Mouse (Mus musculus) liver, embryonic 11.5 days (tissue): ENCODE measurements at regions not wholly inside any gene's neighbourhood (a gene's known extent, or its start where the extent isn't known, plus 50 kb on each side); places are given as distances from the start of the nearest gene placed in this dataset.
A peak's percentile ranks its signal among the peaks of the same experiment; 100 is the strongest.

ENCODE experiments used
- ATAC-seq: fragments of 200-750 bp; cut with Nextera tagmentation; replicated peaks from 2 replicates; pipeline ENCODE4 v1.8.0; 2017; ENCODE audit warnings: moderate number of reproducible peaks, mild to moderate bottlenecking, moderate TSS enrichment, moderate library complexity; ENCODE audit not compliant: low FRiP score
- DNase-seq: peaks from one replicate; pipeline ENCODE4 v3.0.0-alpha.2; 2017; ENCODE audit warnings: low spot score
- H3K27ac ChIP-seq: fragments of 300-500 bp; sonication (generic); 2 replicates; pipeline ENCODE4 v1.5.1; 2014; ENCODE audit warnings: mild to moderate bottlenecking, low read depth, low read length, control low read depth
- H3K27me3 ChIP-seq: fragments of 300-500 bp; sonication (generic); replicated peaks from 2 replicates; pipeline ENCODE4 v1.6.1; 2014; ENCODE audit warnings: low read length, mixed read lengths; ENCODE audit not compliant: control insufficient read depth, insufficient read depth
- H3K36me3 ChIP-seq: fragments of 300-500 bp; sonication (generic); 2 replicates; pipeline ENCODE4 v1.6.1; 2014; ENCODE audit warnings: mild to moderate bottlenecking, low read length, moderate library complexity, mixed read lengths; ENCODE audit not compliant: control insufficient read depth, insufficient read depth
- H3K4me1 ChIP-seq: fragments of 300-500 bp; sonication (generic); replicated peaks from 2 replicates; pipeline ENCODE4 v1.6.1; 2014; ENCODE audit warnings: low read length, mixed read lengths; ENCODE audit not compliant: control insufficient read depth, insufficient read depth
- H3K4me2 ChIP-seq: fragments of 300-500 bp; sonication (generic); 2 replicates; pipeline ENCODE4 v1.6.1; 2014; ENCODE audit warnings: mild to moderate bottlenecking, control low read depth, moderate library complexity
- H3K4me3 ChIP-seq: fragments of 300-500 bp; sonication (generic); 2 replicates; pipeline ENCODE4 v1.5.1; 2014; ENCODE audit warnings: low read depth, low read length, control low read depth
- H3K9ac ChIP-seq: fragments of 300-500 bp; sonication (generic); 2 replicates; pipeline ENCODE4 v1.6.1; 2014; ENCODE audit warnings: low read depth, low read length, control low read depth
- H3K9me3 ChIP-seq: fragments of 300-500 bp; sonication (generic); 2 replicates; pipeline ENCODE4 v1.6.1; 2016; ENCODE audit warnings: low read length, inconsistent platforms, mixed read lengths; ENCODE audit not compliant: control insufficient read depth
- WGBS: fragments of 180-500 bp; shearing (Covaris S2); extraction: QIAGEN DNeasy Blood & Tissue Kit; methylation state at CpG from one replicate; pipeline ENCODE4 v1.1.7; 2014; 5-methylcytosine and 5-hydroxymethylcytosine counted together

GRCm38 (mm10) chr15:86899961-86900360 lies 644.1 kb upstream of the Fam19a5 start:
- no peak overlapping the region for H3K9ac ChIP-seq
- H3K36me3 ChIP-seq = no peaks in the 10 kb centered on the region
- H3K4me3 ChIP-seq = no peak overlapping the region
- no peaks in the 10 kb centered on the region for H3K27me3 ChIP-seq
- H3K27ac ChIP-seq = no peak overlapping the region
- 65% methylated on average over 1 of the region's 1 CpGs for WGBS
- ATAC-seq (no peak), DNase-seq (no peak)
- H3K4me1 ChIP-seq = no peaks in the 10 kb centered on the region
- no peak overlapping the region for H3K4me2 ChIP-seq
- H3K9me3 ChIP-seq = no peaks in the 10 kb centered on the region

GRCm38 (mm10) chr15:86903006-86903405 lies 641.1 kb upstream of the Fam19a5 start:
- no peaks in the 10 kb centered on the region for H3K4me1 ChIP-seq
- H3K4me3 ChIP-seq = no peak overlapping the region
- no peaks in the 10 kb centered on the region for H3K27me3 ChIP-seq
- H3K9ac ChIP-seq = no peak overlapping the region
- WGBS = 36% methylated on average over 3 of the region's 3 CpGs
- no peaks in the 10 kb centered on the region for H3K9me3 ChIP-seq
- no peak overlapping the region for H3K27ac ChIP-seq
- ATAC-seq (no peak), DNase-seq (no peak)
- no peaks in the 10 kb centered on the region for H3K36me3 ChIP-seq
- no peak overlapping the region for H3K4me2 ChIP-seq

GRCm38 (mm10) chr15:86913276-86913675 lies 630.8 kb upstream of the Fam19a5 start:
- Histone ChIP-seq H3K9ac (no peak overlapping the region), H3K27me3 (no peaks in the 10 kb centered on the region), H3K9me3 (no peaks in the 10 kb centered on the region), H3K36me3 (no peaks in the 10 kb centered on the region), H3K4me3 (no peak overlapping the region), H3K4me2 (no peak overlapping the region), H3K4me1 (no peaks in the 10 kb centered on the region), H3K27ac (no peak overlapping the region)
- no peak for DNase-seq
- ATAC-seq = no peak
- 71% methylated on average over 3 of the region's 3 CpGs for WGBS

- Histone ChIP-seq H3K9ac (no peak overlapping the region), H3K36me3 (no peaks in the 10 kb centered on the region), H3K4me2 (no peak overlapping the region), H3K27me3 (no peaks in the 10 kb centered on the region), H3K9me3 (no peaks in the 10 kb centered on the region), H3K4me3 (no peak overlapping the region), H3K4me1 (no peaks in the 10 kb centered on the region), H3K27ac (no peak overlapping the region)
- DNase-seq (no peak), ATAC-seq (no peak)
- WGBS = 87% methylated on average over 8 of the region's 8 CpGs
Observed at GRCm38 (mm10) chr15:86917891-86918290, 626.2 kb upstream of the Fam19a5 start.

- H3K9ac ChIP-seq = no peak overlapping the region
Observed at GRCm38 (mm10) chr15:86919704-86920103, 624.4 kb upstream of the Fam19a5 start.

GRCm38 (mm10) chr15:86920185-86920584 lies 623.9 kb upstream of the Fam19a5 start:
- DNase-seq (no peak), ATAC-seq (no peak)
- Histone ChIP-seq H3K4me2 (no peak overlapping the region), H3K9me3 (no peaks in the 10 kb centered on the region), H3K4me1 (no peaks in the 10 kb centered on the region), H3K4me3 (no peak overlapping the region), H3K27me3 (no peaks in the 10 kb centered on the region), H3K36me3 (no peaks in the 10 kb centered on the region), H3K9ac (no peak overlapping the region), H3K27ac (no peak overlapping the region)
- whole genome bisulfite sequencing = 41% methylated on average over 7 of the region's 7 CpGs

More at GRCm38 (mm10) chr15:86919704-86920103, 624.4 kb upstream of the Fam19a5 start:
- Histone ChIP-seq H3K27me3 (no peaks in the 10 kb centered on the region), H3K9me3 (no peaks in the 10 kb centered on the region), H3K4me1 (no peaks in the 10 kb centered on the region), H3K4me2 (no peak overlapping the region), H3K27ac (no peak overlapping the region), H3K4me3 (no peak overlapping the region), H3K36me3 (no peaks in the 10 kb centered on the region)
- DNase-seq = no peak
- WGBS = 56% methylated on average over 8 of the region's 8 CpGs
- no peak for ATAC-seq

- 48% methylated on average over 8 of the region's 8 CpGs for WGBS
- no peak for ATAC-seq
- no peak overlapping the region for H3K27ac ChIP-seq
- H3K4me2 ChIP-seq = no peak overlapping the region
- no peaks in the 10 kb centered on the region for H3K4me1 ChIP-seq
- H3K9ac ChIP-seq = no peak overlapping the region
- DNase-seq = no peak
- no peaks in the 10 kb centered on the region for H3K36me3 ChIP-seq
- no peak overlapping the region for H3K4me3 ChIP-seq
- no peaks in the 10 kb centered on the region for H3K27me3 ChIP-seq
- no peaks in the 10 kb centered on the region for H3K9me3 ChIP-seq
Observed at GRCm38 (mm10) chr15:86921401-86921800, 622.7 kb upstream of the Fam19a5 start.

GRCm38 (mm10) chr15:86925081-86925749 lies 618.9 kb upstream of the Fam19a5 start:
- H3K4me3 ChIP-seq = no peak overlapping the region
- H3K4me2 ChIP-seq = no peak overlapping the region
- no peaks in the 10 kb centered on the region for H3K36me3 ChIP-seq
- no peaks in the 10 kb centered on the region for H3K9me3 ChIP-seq
- H3K9ac ChIP-seq = no peak overlapping the region
- no peak overlapping the region for H3K27ac ChIP-seq
- no peaks in the 10 kb centered on the region for H3K27me3 ChIP-seq
- DNase-seq (no peak), ATAC-seq (no peak)
- WGBS = 20% methylated on average over 17 of the region's 17 CpGs
- H3K4me1 ChIP-seq = no peaks in the 10 kb centered on the region

- DNase-seq = peak; percentile 35
Observed at GRCm38 (mm10) chr15:86932345-86933075, 611.6 kb upstream of the Fam19a5 start.

More at GRCm38 (mm10) chr15:86932345-86933075, 611.6 kb upstream of the Fam19a5 start:
- Histone ChIP-seq H3K4me1 (no peaks in the 10 kb centered on the region), H3K4me3 (no peak overlapping the region), H3K36me3 (no peaks in the 10 kb centered on the region), H3K4me2 (no peak overlapping the region), H3K27me3 (no peaks in the 10 kb centered on the region), H3K9ac (no peak overlapping the region), H3K27ac (no peak overlapping the region), H3K9me3 (no peaks in the 10 kb centered on the region)
- no peak for ATAC-seq
- WGBS = 55% methylated on average over 15 of the region's 15 CpGs
